Mouse (Mus musculus) heart, adult 2 months (tissue): ENCODE results near the gene Panx1.

ENCODE experiments used
- CTCF ChIP-seq: fragments of 200-600 bp; IDR thresholded peaks from 2 replicates; pipeline ENCODE4 v1.8.1; 2022; ENCODE audit warnings: antibody characterized with exemption, mild to moderate bottlenecking, moderate library complexity
- POLR2A ChIP-seq: fragments of 200-500 bp; IDR thresholded peaks from 2 replicates; pipeline ENCODE4 v1.6.1; 2011; ENCODE audit warnings: mild to moderate bottlenecking, low read depth, low read length, control low read depth; ENCODE audit not compliant: insufficient read depth

GRCm38 (mm10) chr9:15021156-15021555 lies 24.1 kb downstream of the Panx1 start:
- TF ChIP-seq POLR2A = no peak
- TF ChIP-seq CTCF = no peak
